Mouse (Mus musculus) liver, embryonic 16.5 days (tissue): ENCODE results near the gene Casz1. TPM values are rescaled to one million over a fixed set of nuclear protein-coding genes. Genes with fewer than 3 reads are reported as not detected.

ENCODE experiments used
- ATAC-seq: fragments of 200-750 bp; cut with Nextera tagmentation; 2 replicates; pipeline ENCODE4 v1.8.0; 2017; ENCODE audit warnings: low read depth, mild to moderate bottlenecking, moderate number of reproducible peaks, moderate library complexity
- H3K27ac ChIP-seq: fragments of 300-500 bp; sonication (generic); 2 replicates; pipeline ENCODE4 v1.5.1; 2014; ENCODE audit warnings: mild to moderate bottlenecking, low read length
- H3K27me3 ChIP-seq: fragments of 300-500 bp; sonication (generic); 2 replicates; pipeline ENCODE4 v1.6.1; 2014; ENCODE audit warnings: low read depth, low read length, mixed read lengths; ENCODE audit not compliant: control insufficient read depth, insufficient read depth
- H3K36me3 ChIP-seq: fragments of 300-500 bp; sonication (generic); 2 replicates; pipeline ENCODE4 v1.6.1; 2014; ENCODE audit warnings: mild to moderate bottlenecking; ENCODE audit not compliant: control insufficient read depth, insufficient read depth
- H3K4me1 ChIP-seq: fragments of 300-500 bp; sonication (generic); 2 replicates; pipeline ENCODE4 v1.6.1; 2014; ENCODE audit warnings: low read depth, low read length, mixed read lengths; ENCODE audit not compliant: control insufficient read depth
- H3K4me2 ChIP-seq: fragments of 300-500 bp; sonication (generic); 2 replicates; pipeline ENCODE4 v1.6.1; 2014; ENCODE audit warnings: low read depth, low read length, mixed read lengths
- H3K4me3 ChIP-seq: fragments of 300-500 bp; sonication (generic); 2 replicates; pipeline ENCODE4 v1.5.1; 2014; ENCODE audit warnings: low read depth, mild to moderate bottlenecking, low read length
- H3K9ac ChIP-seq: fragments of 300-500 bp; sonication (generic); 2 replicates; pipeline ENCODE4 v1.6.1; 2014; ENCODE audit warnings: low read depth, low read length
- H3K9me3 ChIP-seq: fragments of 300-500 bp; sonication (generic); replicated peaks from 2 replicates; pipeline ENCODE4 v1.6.1; 2016; ENCODE audit warnings: low read length; ENCODE audit not compliant: control insufficient read depth
- WGBS: fragments of 180-500 bp; shearing (Covaris S2); extraction: QIAGEN DNeasy Blood & Tissue Kit; methylation state at CpG from one replicate; pipeline ENCODE4 v1.1.7; 2014; ENCODE audit not compliant: insufficient replicate concordance; 5-methylcytosine and 5-hydroxymethylcytosine counted together
- polyA plus RNA-seq: library from polyadenylated mRNA; unstranded; fragments of >200 nt; fragmentation: Nextera tagmentation; extraction: Ambion mirVana; gene quantifications from 2 replicates; pipeline ENCODE4 v1.2.1, GENCODE M21; 2015

Gene Casz1
- polyA plus RNA-seq, 1 experiment from 2014 or later: 0.51 TPM

GRCm38 (mm10) chr4:148790940-148791339, 13.3 kb upstream of the Casz1 start:
- Histone ChIP-seq H3K9ac (no peak overlapping the region), H3K36me3 (no peaks in the 10 kb centered on the region), H3K4me1 (no peaks in the 10 kb centered on the region), H3K4me2 (no peak overlapping the region), H3K4me3 (no peak overlapping the region), H3K27me3 (no peaks in the 10 kb centered on the region), H3K9me3 (no peaks in the 10 kb centered on the region), H3K27ac (no peak overlapping the region)
- 55% methylated on average over 8 of the region's 8 CpGs for WGBS
- ATAC-seq: no peak

- WGBS: 20% methylated on average over 4 of the region's 4 CpGs
- Histone ChIP-seq H3K4me1 (no peaks in the 10 kb centered on the region), H3K27me3 (no peaks in the 10 kb centered on the region; the same call in 1 of the 2 replicates), H3K9me3 (no peaks in the 10 kb centered on the region), H3K4me3 (no peak overlapping the region), H3K4me2 (no peak overlapping the region), H3K9ac (no peak overlapping the region), H3K27ac (no peak overlapping the region), H3K36me3 (no peaks in the 10 kb centered on the region)
- no peak for ATAC-seq
Measured at GRCm38 (mm10) chr4:148795038-148795437, 9.2 kb upstream of the Casz1 start.

GRCm38 (mm10) chr4:148797475-148798324, 6.5 kb upstream of the Casz1 start:
- ATAC-seq: peak; percentile 66
- Histone ChIP-seq H3K9me3 (no peaks in the 10 kb centered on the region), H3K4me3 (no peak overlapping the region), H3K27me3 (peaks cover 7% of the 10 kb centered on the region), H3K4me1 (no peaks in the 10 kb centered on the region), H3K27ac (no peak overlapping the region), H3K9ac (no peak overlapping the region), H3K36me3 (no peaks in the 10 kb centered on the region), H3K4me2 (no peak overlapping the region)
- 49% methylated on average over 12 of the region's 12 CpGs for WGBS

GRCm38 (mm10) chr4:148803031-148803430, 1.2 kb upstream of the Casz1 start:
- H3K4me1 ChIP-seq: no peaks in the 10 kb centered on the region; the same call in 1 of the 2 replicates
- 29% methylated on average over 4 of the region's 4 CpGs for WGBS
- no peak overlapping the region for H3K27ac ChIP-seq
- no peak overlapping the region for H3K4me3 ChIP-seq
- no peak overlapping the region for H3K4me2 ChIP-seq
- H3K9me3 ChIP-seq: no peaks in the 10 kb centered on the region
- H3K27me3 ChIP-seq: peaks cover 59% of the 10 kb centered on the region
- ATAC-seq: no peak
- H3K9ac ChIP-seq: no peak overlapping the region
- H3K36me3 ChIP-seq: no peaks in the 10 kb centered on the region

GRCm38 (mm10) chr4:148803636-148804035, 593 bp upstream of the Casz1 start:
- 10% methylated on average over 10 of the region's 10 CpGs for WGBS
- H3K9ac ChIP-seq: no peak overlapping the region

GRCm38 (mm10) chr4:148804780-148805160, 541 bp downstream of the Casz1 start:
- no peaks in the 10 kb centered on the region for H3K36me3 ChIP-seq
- no peak overlapping the region for H3K27ac ChIP-seq
- H3K9me3 ChIP-seq: no peaks in the 10 kb centered on the region
- no peak overlapping the region for H3K9ac ChIP-seq
- 3% methylated on average over 15 of the region's 16 CpGs for WGBS
- peak overlapping the region; percentile 52 for H3K4me3 ChIP-seq
- peaks cover 75% of the 10 kb centered on the region for H3K27me3 ChIP-seq
- H3K4me1 ChIP-seq: no peaks in the 10 kb centered on the region; the same call in 1 of the 2 replicates
- H3K4me2 ChIP-seq: peak overlapping the region; percentile 73
- no peak for ATAC-seq

More at GRCm38 (mm10) chr4:148803636-148804035, 593 bp upstream of the Casz1 start:
- Histone ChIP-seq H3K27me3 (peaks cover 66% of the 10 kb centered on the region), H3K4me2 (no peak overlapping the region), H3K27ac (no peak overlapping the region), H3K36me3 (no peaks in the 10 kb centered on the region), H3K4me3 (no peak overlapping the region), H3K9me3 (no peaks in the 10 kb centered on the region), H3K4me1 (no peaks in the 10 kb centered on the region; the same call in 1 of the 2 replicates)
- ATAC-seq: no peak

- H3K4me1 ChIP-seq: no peaks in the 10 kb centered on the region; the same call in 1 of the 2 replicates
- H3K4me2 ChIP-seq: peak overlapping the region; percentile 73
- no peaks in the 10 kb centered on the region for H3K9me3 ChIP-seq
- no peaks in the 10 kb centered on the region for H3K36me3 ChIP-seq
- no peak overlapping the region for H3K9ac ChIP-seq
- peaks cover 79% of the 10 kb centered on the region for H3K27me3 ChIP-seq
- WGBS: under 1% methylated on average over 42 of the region's 42 CpGs
- no peak for ATAC-seq
- H3K27ac ChIP-seq: no peak overlapping the region
- H3K4me3 ChIP-seq: peak overlapping the region; percentile 52
Measured at GRCm38 (mm10) chr4:148805161-148805810, 1.1 kb downstream of the Casz1 start.

- H3K4me3 ChIP-seq: peak overlapping the region; percentile 52
- peaks cover 85% of the 10 kb centered on the region for H3K27me3 ChIP-seq
- H3K4me1 ChIP-seq: no peaks in the 10 kb centered on the region; the same call in 1 of the 2 replicates
- no peak for ATAC-seq
- H3K27ac ChIP-seq: no peak overlapping the region
- no peak overlapping the region for H3K9ac ChIP-seq
- H3K36me3 ChIP-seq: no peaks in the 10 kb centered on the region
- 2% methylated on average over 58 of the region's 64 CpGs for whole genome bisulfite sequencing
- no peaks in the 10 kb centered on the region for H3K9me3 ChIP-seq
- peak overlapping the region; percentile 73 for H3K4me2 ChIP-seq
Measured at GRCm38 (mm10) chr4:148805811-148806747, 1.9 kb downstream of the Casz1 start.
